In the genomic region with DNA sequence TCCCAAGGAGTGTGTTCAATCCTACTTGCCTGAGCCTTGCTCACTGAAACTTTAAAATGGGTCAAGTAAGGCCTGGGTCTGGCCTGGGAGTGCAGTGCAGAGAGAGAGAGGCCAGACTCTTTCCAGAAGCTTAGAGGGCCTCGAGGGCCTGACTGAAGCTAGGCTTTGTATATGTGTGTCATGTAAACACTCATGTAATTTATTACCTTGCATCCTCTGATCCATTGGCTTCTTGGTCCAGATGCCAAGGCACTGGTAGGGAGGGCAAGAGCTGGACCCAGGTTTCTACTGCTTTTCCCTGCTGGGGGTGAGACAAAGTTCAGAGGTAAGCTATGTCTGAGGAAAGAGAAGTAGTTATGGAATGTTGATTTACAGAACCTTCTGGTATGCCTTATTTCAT, we compare ENCODE assay signal across 8 mouse cellular contexts. TPM values are rescaled to one million over a fixed set of nuclear protein-coding genes. Genes with fewer than 3 reads are reported as not detected.
DNase-seq lines count a peak whose midpoint lies in the region; ATAC-seq lines count a peak whose summit lies in the region.

No protein-coding gene starts in this region.

- no peak for DNase-seq in heart, postnatal 25 days (ENCODE audit: low spot score)
- no peak for DNase-seq in embryonic facial prominence, embryonic 11.5 days (ENCODE audit: low spot score)
- DNase-seq in urinary bladder, postnatal 25 days (ENCODE audit: low spot score): no peak
- no peak for DNase-seq in thymus, postnatal 4 days

- H3K9me3 ChIP-seq in heart, embryonic 12.5 days (replicated peaks): no peaks in the 10 kb centered on the region
- no peaks in the 10 kb centered on the region for H3K9me3 ChIP-seq in embryonic facial prominence, embryonic 11.5 days (replicated peaks; ENCODE audit: control insufficient read depth, low read length)
- H3K9me3 ChIP-seq in intestine, embryonic 16.5 days (ENCODE audit: control insufficient read depth, low read length): no peaks in the 10 kb centered on the region
- H3K9me3 ChIP-seq in midbrain, embryonic 12.5 days: no peaks in the 10 kb centered on the region

- peaks cover 1% of the 10 kb centered on the region; the same call in 1 of the 2 replicates for H3K36me3 ChIP-seq in heart, embryonic 12.5 days
- no peaks in the 10 kb centered on the region for H3K36me3 ChIP-seq in embryonic facial prominence, embryonic 11.5 days (replicated peaks; ENCODE audit: control insufficient read depth, insufficient read depth, low read depth, low read length)
- no peaks in the 10 kb centered on the region for H3K36me3 ChIP-seq in intestine, embryonic 16.5 days (ENCODE audit: control insufficient read depth, insufficient read depth, low read length)
- H3K36me3 ChIP-seq in midbrain, embryonic 12.5 days: peaks cover 1% of the 10 kb centered on the region

- peaks cover 46% of the 10 kb centered on the region for H3K4me1 ChIP-seq in heart, embryonic 12.5 days (replicated peaks)
- peaks cover 17% of the 10 kb centered on the region for H3K4me1 ChIP-seq in embryonic facial prominence, embryonic 11.5 days (ENCODE audit: control insufficient read depth, insufficient read depth, low read length)
- peaks cover 31% of the 10 kb centered on the region for H3K4me1 ChIP-seq in intestine, embryonic 16.5 days (ENCODE audit: control insufficient read depth, insufficient read depth, low read length)
- peaks cover 44% of the 10 kb centered on the region for H3K4me1 ChIP-seq in midbrain, embryonic 12.5 days

- peak overlapping the region; percentile 95 for H3K9ac ChIP-seq in heart, embryonic 12.5 days
- peak overlapping the region; percentile 98 for H3K9ac ChIP-seq in embryonic facial prominence, embryonic 11.5 days (replicated peaks; ENCODE audit: low read length)
- H3K9ac ChIP-seq in intestine, embryonic 16.5 days (ENCODE audit: low read depth, low read length): peak overlapping the region; percentile 99
- H3K9ac ChIP-seq in midbrain, embryonic 12.5 days (replicated peaks): peak overlapping the region; percentile 91

- no peaks in the 10 kb centered on the region for H3K27me3 ChIP-seq in heart, embryonic 12.5 days (replicated peaks)
- no peaks in the 10 kb centered on the region for H3K27me3 ChIP-seq in embryonic facial prominence, embryonic 11.5 days (ENCODE audit: control insufficient read depth, insufficient read depth, low read length)
- no peaks in the 10 kb centered on the region for H3K27me3 ChIP-seq in intestine, embryonic 16.5 days (replicated peaks; ENCODE audit: control insufficient read depth, insufficient read depth, low read length)
- no peaks in the 10 kb centered on the region for H3K27me3 ChIP-seq in midbrain, embryonic 12.5 days

- H3K27ac ChIP-seq in heart, embryonic 12.5 days (ENCODE audit: poor library complexity, severe bottlenecking): peak overlapping the region; percentile 95
- peak overlapping the region; percentile 95; the same call in 1 of the 2 replicates for H3K27ac ChIP-seq in embryonic facial prominence, embryonic 11.5 days (replicated peaks; ENCODE audit: low read depth, low read length)
- peak overlapping the region; percentile 95 for H3K27ac ChIP-seq in intestine, embryonic 16.5 days (ENCODE audit: low read length)
- H3K27ac ChIP-seq in midbrain, embryonic 12.5 days (replicated peaks): peak overlapping the region; percentile 92; the same call in 1 of the 2 replicates

- H3K4me3 ChIP-seq in heart, embryonic 12.5 days: peak overlapping the region; percentile 74
- peak overlapping the region; percentile 99 for H3K4me3 ChIP-seq in embryonic facial prominence, embryonic 11.5 days (ENCODE audit: low read depth, low read length)
- peak overlapping the region; percentile 98 for H3K4me3 ChIP-seq in intestine, embryonic 16.5 days (ENCODE audit: low read length)
- H3K4me3 ChIP-seq in midbrain, embryonic 12.5 days: peak overlapping the region; percentile 98

- no peak for ATAC-seq in heart, embryonic 12.5 days (ENCODE audit: insufficient number of reproducible peaks, low FRiP score)
- no peak for ATAC-seq in embryonic facial prominence, embryonic 11.5 days (replicated peaks; ENCODE audit: insufficient number of reproducible peaks, low FRiP score, low TSS enrichment, low read depth)
- no peak for ATAC-seq in intestine, embryonic 16.5 days
- ATAC-seq in midbrain, embryonic 12.5 days (ENCODE audit: low FRiP score, low read depth): no peak
- no peak for ATAC-seq in monocyte, adult 5-6 weeks (replicated peaks; ENCODE audit: insufficient number of reproducible peaks, low FRiP score, low TSS enrichment, poor library complexity, severe bottlenecking)

- 3% methylated on average over 1 of the region's 1 CpGs for WGBS in heart, embryonic 12.5 days
- WGBS in embryonic facial prominence, embryonic 11.5 days: 4% methylated on average over 1 of the region's 1 CpGs
- 3% methylated on average over 1 of the region's 1 CpGs for WGBS in intestine, embryonic 16.5 days
- WGBS in midbrain, embryonic 12.5 days: 23% methylated on average over 1 of the region's 1 CpGs

- H3K4me2 ChIP-seq in heart, embryonic 12.5 days: peak overlapping the region; percentile 94
- peak overlapping the region; percentile 62 for H3K4me2 ChIP-seq in embryonic facial prominence, embryonic 11.5 days (ENCODE audit: low read depth, low read length)
- peak overlapping the region; percentile 72 for H3K4me2 ChIP-seq in intestine, embryonic 16.5 days (ENCODE audit: low read depth, low read length)
- H3K4me2 ChIP-seq in midbrain, embryonic 12.5 days (replicated peaks): peak overlapping the region; percentile 97

- intact Hi-C loops in heart, postnatal 25 days (cut with DNase I): no loop called here

RNA-seq across cellular contexts. Expression of a gene that starts 1.8 kb away (rescaled TPM):
- 175 and 177 TPM in 2 replicates for polyA plus RNA-seq in heart, embryonic 12.5 days (2016; fragmentation: Nextera tagmentation; extraction: Ambion mirVana)
- 100 to 1,000 TPM; 108 to 112 TPM for total RNA-seq in heart, postnatal 25 days (2021)
- 269 and 289 TPM in 2 replicates for polyA plus RNA-seq in embryonic facial prominence, embryonic 11.5 days (2014; fragmentation: Nextera tagmentation; extraction: Ambion mirVana)
- 75.5 and 76.0 TPM in 2 replicates for polyA plus RNA-seq in intestine, embryonic 16.5 days (2015; fragmentation: Nextera tagmentation; extraction: Ambion mirVana)
- polyA plus RNA-seq in midbrain, embryonic 12.5 days (2016; fragmentation: Nextera tagmentation; extraction: Ambion mirVana): 233 and 243 TPM in 2 replicates
- total RNA-seq in monocyte, adult 5-6 weeks (2017): 64.5 to 128 TPM (median 77.2 TPM) in 3 replicates

RNA-seq across cellular contexts. Expression of a gene that starts 11.4 kb away (rescaled TPM):
- polyA plus RNA-seq in heart, embryonic 12.5 days (2016; fragmentation: Nextera tagmentation; extraction: Ambion mirVana): 62.9 and 65.2 TPM in 2 replicates
- 10 to 100 TPM; 68.3 to 70.1 TPM for total RNA-seq in heart, postnatal 25 days (2021)
- polyA plus RNA-seq in embryonic facial prominence, embryonic 11.5 days (2014; fragmentation: Nextera tagmentation; extraction: Ambion mirVana): 73.6 and 79.3 TPM in 2 replicates
- polyA plus RNA-seq in intestine, embryonic 16.5 days (2015; fragmentation: Nextera tagmentation; extraction: Ambion mirVana): 78.7 and 80.6 TPM in 2 replicates
- polyA plus RNA-seq in midbrain, embryonic 12.5 days (2016; fragmentation: Nextera tagmentation; extraction: Ambion mirVana): 73.5 and 77.8 TPM in 2 replicates
- 149 to 161 TPM (median 154 TPM) in 3 replicates for total RNA-seq in monocyte, adult 5-6 weeks (2017)

RNA-seq across cellular contexts. Expression of a gene that starts 22.2 kb away (rescaled TPM):
- 36.4 and 38.3 TPM in 2 replicates for polyA plus RNA-seq in heart, embryonic 12.5 days (2016; fragmentation: Nextera tagmentation; extraction: Ambion mirVana)
- total RNA-seq in heart, postnatal 25 days (2021): 10 to 100 TPM; 12.1 to 12.4 TPM
- 51.5 and 52.3 TPM in 2 replicates for polyA plus RNA-seq in embryonic facial prominence, embryonic 11.5 days (2014; fragmentation: Nextera tagmentation; extraction: Ambion mirVana)
- 37.2 and 39.8 TPM in 2 replicates for polyA plus RNA-seq in intestine, embryonic 16.5 days (2015; fragmentation: Nextera tagmentation; extraction: Ambion mirVana)
- 78.7 and 79.0 TPM in 2 replicates for polyA plus RNA-seq in midbrain, embryonic 12.5 days (2016; fragmentation: Nextera tagmentation; extraction: Ambion mirVana)
- 33.3 to 49.0 TPM (median 35.4 TPM) in 3 replicates for total RNA-seq in monocyte, adult 5-6 weeks (2017)

RNA-seq across cellular contexts. Expression of a gene that starts 22.5 kb away (rescaled TPM):
- polyA plus RNA-seq in heart, embryonic 12.5 days (2016; fragmentation: Nextera tagmentation; extraction: Ambion mirVana): 11.2 and 11.5 TPM in 2 replicates
- 10 to 100 TPM; 48.3 to 50.7 TPM for total RNA-seq in heart, postnatal 25 days (2021)
- 21.5 and 21.7 TPM in 2 replicates for polyA plus RNA-seq in embryonic facial prominence, embryonic 11.5 days (2014; fragmentation: Nextera tagmentation; extraction: Ambion mirVana)
- polyA plus RNA-seq in intestine, embryonic 16.5 days (2015; fragmentation: Nextera tagmentation; extraction: Ambion mirVana): 9.8 and 10.7 TPM in 2 replicates
- polyA plus RNA-seq in midbrain, embryonic 12.5 days (2016; fragmentation: Nextera tagmentation; extraction: Ambion mirVana): 15.7 and 15.9 TPM in 2 replicates
- total RNA-seq in monocyte, adult 5-6 weeks (2017): 18.4 to 35.5 TPM (median 22.3 TPM) in 3 replicates

RNA-seq across cellular contexts. Expression of a gene that starts 22.6 kb away (rescaled TPM):
- polyA plus RNA-seq in heart, embryonic 12.5 days (2016; fragmentation: Nextera tagmentation; extraction: Ambion mirVana): 13.6 and 14.1 TPM in 2 replicates
- total RNA-seq in heart, postnatal 25 days (2021): 1 to 10 TPM; 6.0 to 6.1 TPM
- polyA plus RNA-seq in embryonic facial prominence, embryonic 11.5 days (2014; fragmentation: Nextera tagmentation; extraction: Ambion mirVana): 13.5 and 16.0 TPM in 2 replicates
- polyA plus RNA-seq in intestine, embryonic 16.5 days (2015; fragmentation: Nextera tagmentation; extraction: Ambion mirVana): 14.2 and 14.3 TPM in 2 replicates
- polyA plus RNA-seq in midbrain, embryonic 12.5 days (2016; fragmentation: Nextera tagmentation; extraction: Ambion mirVana): 23.5 and 24.2 TPM in 2 replicates
- total RNA-seq in monocyte, adult 5-6 weeks (2017): 12.9 to 20.5 TPM (median 16.9 TPM) in 3 replicates
